Mouse (Mus musculus): ENCODE measurements around the gene Tfap2a.

GRCm38 (mm10) chr13:40741841-40742550, 3.8 kb upstream of the Tfap2a start:
- TF ChIP-seq POLR2A (IDR thresholded peaks at IDR 0.05; ENCODE audit: borderline replicate concordance, insufficient read depth, low read length) = no peak
- no peak for TF ChIP-seq CTCF (IDR thresholded peaks at IDR 0.05; ENCODE audit: borderline replicate concordance, insufficient read depth, low read depth, low read length)

Measured in cerebellum, adult 2 months (tissue).